Mouse (Mus musculus) kidney, adult 2 months (tissue): ENCODE results near the gene Ankrd35.

Experiments used
- CTCF ChIP-seq: fragments of 200-500 bp; conservative IDR thresholded peaks from 2 replicates; pipeline ENCODE4 v1.5.1; 2011; ENCODE audit warnings: low read depth, mild to moderate bottlenecking, control low read depth, low read length, moderate library complexity, mixed read lengths; ENCODE audit not compliant: insufficient read depth, insufficient read length
- POLR2A ChIP-seq: fragments of 200-500 bp; IDR thresholded peaks from one replicate; pipeline ENCODE4 v1.6.1; 2011; ENCODE audit warnings: low read depth, low read length, control low read depth

DNA sequence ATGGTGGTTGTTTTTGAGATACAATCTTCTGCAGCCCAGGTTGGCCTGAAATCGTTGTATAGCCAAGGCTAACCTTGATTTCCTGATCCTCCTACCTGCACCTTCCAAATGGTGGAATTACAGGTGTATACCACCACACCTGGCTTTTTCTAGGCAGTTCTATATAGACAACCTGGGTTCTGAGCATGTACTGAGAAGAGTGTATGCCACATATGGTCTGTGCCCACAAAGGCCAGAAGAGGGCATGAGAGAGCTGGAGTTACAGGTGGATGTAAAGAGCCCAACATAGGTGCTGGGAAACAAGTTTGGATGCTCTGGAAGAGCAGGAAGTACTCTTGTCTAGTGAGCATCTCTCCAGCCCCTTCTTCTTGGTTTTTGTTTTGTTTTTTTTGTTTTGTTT lies 2.6 kb upstream of the Ankrd35 start:
- no peak for TF ChIP-seq POLR2A
- TF ChIP-seq CTCF: peak; percentile 61
